Mouse (Mus musculus) testis, adult 2 months (tissue): ENCODE data around the gene St7.

Source experiments
- CTCF ChIP-seq: fragments of 200-500 bp; IDR thresholded peaks from 2 replicates; pipeline ENCODE4 v1.5.1; 2012; ENCODE audit warnings: low read depth, mild to moderate bottlenecking, inconsistent platforms, low read length, moderate library complexity; ENCODE audit not compliant: control insufficient read depth, insufficient read depth, insufficient replicate concordance
- POLR2A ChIP-seq: fragments of 200-500 bp; IDR thresholded peaks from 2 replicates; pipeline ENCODE4 v1.6.1; 2012; ENCODE audit warnings: low read depth, mild to moderate bottlenecking, inconsistent platforms, low read length, moderate library complexity; ENCODE audit not compliant: control insufficient read depth

DNA sequence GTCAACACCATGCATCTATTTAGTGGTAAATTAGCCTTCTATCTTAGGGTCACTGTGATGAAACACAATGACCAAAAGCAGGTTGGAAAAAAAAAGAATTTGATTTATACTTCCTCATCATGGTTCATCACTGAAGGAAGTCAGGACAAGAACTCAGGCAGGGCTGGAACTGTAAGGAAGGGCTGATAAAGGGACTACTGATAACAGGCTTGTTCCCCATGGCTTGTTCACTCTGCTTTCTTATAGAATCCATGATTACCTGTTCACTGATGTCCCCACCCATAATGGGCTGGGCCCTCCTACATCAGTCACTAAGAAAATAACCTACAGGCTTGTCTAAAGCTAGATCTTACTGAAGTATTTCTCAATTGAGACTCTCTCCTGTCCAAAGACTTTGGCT lies 190.2 kb downstream of the St7 start:
- TF ChIP-seq CTCF = no peak
- no peak for TF ChIP-seq POLR2A
